Mouse (Mus musculus): ENCODE measurements around the gene Cnih2.

The Cnih2 gene

GRCm38 (mm10) chr19:5067867-5068569 is 30.3 kb downstream of the Cnih2 start, which contains the start of gene Cd248:
Gene Cd248 (plus strand): TSS chr19:5068078.
- peak; percentile 98 for DNase-seq (ENCODE audit: low read depth)

DNA sequence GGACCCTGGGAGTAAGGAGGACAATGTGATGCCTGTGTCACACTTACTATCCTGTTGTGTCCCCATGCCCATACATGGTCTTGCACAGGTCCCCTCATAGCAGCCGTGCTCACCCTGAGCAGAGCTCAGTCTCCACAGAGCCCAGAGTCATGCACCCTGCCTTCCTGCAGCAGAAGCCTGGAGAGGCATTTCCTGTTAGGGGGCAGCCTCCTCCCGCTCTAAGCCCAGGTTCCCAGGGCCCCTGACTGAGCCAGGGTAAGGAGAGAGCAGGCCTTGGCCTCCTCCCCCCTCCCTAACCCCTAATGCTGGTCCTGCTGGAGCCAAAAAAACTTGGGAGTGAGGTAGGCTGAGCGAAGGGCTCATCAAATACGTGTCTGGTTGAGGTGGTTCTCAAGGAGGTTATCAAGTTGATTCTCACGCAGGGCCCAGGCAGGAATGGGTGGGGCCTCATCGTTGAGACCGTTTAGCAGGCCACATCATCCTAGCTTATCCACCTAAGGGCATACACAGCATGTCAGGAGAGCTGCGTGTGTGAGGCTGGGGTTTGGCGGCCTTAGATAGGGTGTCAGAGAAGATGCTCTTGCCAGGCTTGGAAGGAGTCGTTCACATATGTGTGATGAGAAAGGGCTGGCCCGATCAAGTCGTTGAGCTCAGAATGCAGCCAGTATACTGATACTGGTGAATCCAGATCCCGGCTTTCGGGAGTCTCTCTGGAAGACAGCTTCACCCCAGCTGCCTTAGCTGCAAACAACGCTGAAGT is 31.1 kb downstream of the Cnih2 start:
- DNase-seq (ENCODE audit: low read depth), result no peak

DNA sequence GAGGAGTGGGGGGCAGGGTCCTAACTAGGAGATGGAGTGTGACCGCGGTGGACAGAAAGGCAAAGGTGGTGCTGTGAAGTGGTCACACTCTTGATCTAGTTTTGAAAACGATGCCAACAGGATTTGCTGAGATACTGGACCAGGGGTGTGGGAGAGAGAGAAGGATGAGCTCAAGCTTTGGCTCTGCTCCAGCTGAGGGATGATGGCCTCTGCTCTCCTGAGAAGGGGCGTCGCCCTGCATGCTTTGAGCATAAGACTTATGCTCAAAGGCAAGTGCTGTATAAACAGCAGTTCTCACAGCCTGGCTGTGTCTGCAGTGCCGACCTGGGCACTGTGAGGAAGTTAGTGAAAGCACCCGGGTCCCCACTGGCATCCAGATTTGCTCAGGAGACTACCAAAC is 33.2 kb downstream of the Cnih2 start:
- peak; percentile 83 for DNase-seq (ENCODE audit: low read depth)

- DNase-seq (ENCODE audit: low read depth), result peak; percentile 89
Observed at GRCm38 (mm10) chr19:5062446-5062845, 35.9 kb downstream of the Cnih2 start.

DNA sequence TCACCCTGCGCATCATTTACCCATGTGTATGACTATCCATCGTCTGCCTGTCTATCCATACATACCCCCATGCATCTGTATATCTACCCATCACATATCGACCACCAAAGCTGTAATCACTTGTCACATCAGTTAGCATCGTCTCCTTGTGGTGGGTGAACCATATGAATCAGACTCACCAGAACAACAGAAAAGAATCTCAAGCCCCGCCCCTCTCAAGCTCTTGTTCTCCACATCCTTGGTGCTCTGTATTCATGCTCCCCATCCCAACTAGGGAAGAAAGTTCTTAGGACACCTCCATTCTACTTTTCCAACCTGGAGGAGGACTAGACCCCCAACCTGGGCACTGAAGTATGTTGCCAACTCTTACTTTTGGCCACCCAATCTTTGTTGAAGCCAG is 36.3 kb downstream of the Cnih2 start:
- peak; percentile 69 for DNase-seq (ENCODE audit: low read depth)

- DNase-seq (ENCODE audit: low read depth), result peak; percentile 83
Observed at GRCm38 (mm10) chr19:5060365-5061330, 37.7 kb downstream of the Cnih2 start.

GRCm38 (mm10) chr19:5058801-5059771 is 39.2 kb downstream of the Cnih2 start:
- DNase-seq (ENCODE audit: low read depth), result peak; percentile 76

GRCm38 (mm10) chr19:5057876-5058775 is 40.2 kb downstream of the Cnih2 start:
- DNase-seq (ENCODE audit: low read depth), result peak; percentile 76

DNA sequence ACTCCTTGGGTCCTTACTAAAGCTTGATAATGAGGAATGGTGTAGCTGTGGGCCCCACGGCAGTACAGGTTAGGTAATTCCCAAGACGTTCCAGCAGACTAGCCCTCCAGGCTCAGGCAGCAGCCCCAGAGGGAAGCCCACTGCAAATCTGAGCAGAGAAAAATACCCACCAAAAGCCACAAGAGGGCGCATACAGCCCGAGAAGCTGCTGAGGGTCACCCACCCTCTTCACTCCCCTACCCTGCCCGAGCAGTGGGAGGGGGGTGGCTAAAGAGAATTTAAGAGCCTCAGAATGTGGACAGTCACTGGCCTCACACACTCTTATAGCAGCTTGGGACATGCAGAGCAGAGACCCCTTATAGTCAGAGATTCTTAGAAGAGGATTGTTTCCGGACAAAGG is 42.1 kb downstream of the Cnih2 start:
- peak; percentile 83 for DNase-seq (ENCODE audit: low read depth)

- DNase-seq (ENCODE audit: low read depth), result peak; percentile 91
Observed at GRCm38 (mm10) chr19:5053909-5054308, 44.4 kb downstream of the Cnih2 start.

- DNase-seq (ENCODE audit: low read depth), result no peak
Observed at GRCm38 (mm10) chr19:5052853-5053252, 45.5 kb downstream of the Cnih2 start.

- DNase-seq (ENCODE audit: low read depth), result no peak
Observed at GRCm38 (mm10) chr19:5052166-5052822, 46.0 kb downstream of the Cnih2 start.

DNA sequence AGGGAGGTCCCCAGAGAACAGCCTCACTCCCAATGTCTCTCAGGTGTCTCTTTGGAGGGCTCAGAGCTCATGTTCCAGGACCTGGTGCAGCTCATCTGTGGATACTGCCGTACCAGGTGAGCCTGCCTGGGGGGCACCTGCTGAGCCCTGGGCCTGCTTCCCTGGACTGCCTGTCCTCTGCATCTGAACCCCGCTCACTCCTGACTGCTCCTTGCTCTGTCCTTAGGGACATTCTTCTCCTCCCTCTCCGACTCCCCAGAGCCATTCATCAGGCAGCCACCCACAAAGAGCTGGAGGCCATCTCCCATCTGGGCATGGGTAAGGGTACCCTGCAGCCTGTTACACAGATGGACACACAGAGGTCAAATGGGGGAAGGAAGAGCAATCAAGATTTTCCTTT is 46.8 kb downstream of the Cnih2 start:
- no peak for DNase-seq (ENCODE audit: low read depth)

DNA sequence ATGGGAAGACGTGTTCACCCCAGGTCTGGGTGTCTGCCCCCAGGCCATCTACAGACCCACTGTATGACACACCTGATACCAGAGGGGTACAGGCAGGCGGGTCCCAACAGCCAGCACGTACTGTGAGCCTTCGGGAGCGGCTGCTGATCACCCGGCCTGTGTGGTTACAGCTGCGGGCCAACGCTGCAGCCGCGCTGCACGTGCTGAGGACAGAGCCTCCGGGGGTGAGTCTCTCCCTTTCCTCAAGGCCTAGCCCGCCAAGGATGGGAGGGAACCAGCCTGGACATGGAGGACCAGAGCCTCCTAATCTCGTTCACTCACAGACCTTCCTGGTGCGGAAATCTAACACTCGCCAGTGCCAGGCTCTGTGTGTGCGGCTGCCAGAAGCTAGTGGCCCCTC is 47.3 kb downstream of the Cnih2 start:
- DNase-seq (ENCODE audit: low read depth), result peak; percentile 68

GRCm38 (mm10) chr19:5050047-5050905 is 48.0 kb downstream of the Cnih2 start, which contains the start of gene Rin1:
Gene Rin1 (plus strand): TSS chr19:5050481.
- DNase-seq (ENCODE audit: low read depth), result peak; percentile 93

DNA sequence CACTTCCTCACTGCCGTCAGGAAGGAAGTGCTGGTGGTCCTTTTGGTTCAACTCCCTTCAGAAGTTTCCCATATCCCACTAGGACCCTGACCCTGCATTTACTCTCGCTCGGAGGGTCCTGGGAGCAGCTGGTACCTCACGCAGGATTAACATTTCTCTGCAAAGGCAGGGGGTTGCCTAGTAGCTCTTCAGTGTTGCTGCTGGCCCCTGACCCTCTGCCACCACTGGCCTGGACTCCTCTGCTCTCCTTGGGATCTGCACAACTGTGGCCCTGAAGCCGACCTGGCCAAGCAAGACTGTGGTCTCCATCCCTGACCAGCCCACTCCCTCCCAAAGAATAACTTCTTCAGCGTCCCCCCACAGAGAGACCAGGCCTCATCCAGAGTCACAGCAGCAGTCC is 49.0 kb downstream of the Cnih2 start:
- DNase-seq (ENCODE audit: low read depth), result no peak

DNA sequence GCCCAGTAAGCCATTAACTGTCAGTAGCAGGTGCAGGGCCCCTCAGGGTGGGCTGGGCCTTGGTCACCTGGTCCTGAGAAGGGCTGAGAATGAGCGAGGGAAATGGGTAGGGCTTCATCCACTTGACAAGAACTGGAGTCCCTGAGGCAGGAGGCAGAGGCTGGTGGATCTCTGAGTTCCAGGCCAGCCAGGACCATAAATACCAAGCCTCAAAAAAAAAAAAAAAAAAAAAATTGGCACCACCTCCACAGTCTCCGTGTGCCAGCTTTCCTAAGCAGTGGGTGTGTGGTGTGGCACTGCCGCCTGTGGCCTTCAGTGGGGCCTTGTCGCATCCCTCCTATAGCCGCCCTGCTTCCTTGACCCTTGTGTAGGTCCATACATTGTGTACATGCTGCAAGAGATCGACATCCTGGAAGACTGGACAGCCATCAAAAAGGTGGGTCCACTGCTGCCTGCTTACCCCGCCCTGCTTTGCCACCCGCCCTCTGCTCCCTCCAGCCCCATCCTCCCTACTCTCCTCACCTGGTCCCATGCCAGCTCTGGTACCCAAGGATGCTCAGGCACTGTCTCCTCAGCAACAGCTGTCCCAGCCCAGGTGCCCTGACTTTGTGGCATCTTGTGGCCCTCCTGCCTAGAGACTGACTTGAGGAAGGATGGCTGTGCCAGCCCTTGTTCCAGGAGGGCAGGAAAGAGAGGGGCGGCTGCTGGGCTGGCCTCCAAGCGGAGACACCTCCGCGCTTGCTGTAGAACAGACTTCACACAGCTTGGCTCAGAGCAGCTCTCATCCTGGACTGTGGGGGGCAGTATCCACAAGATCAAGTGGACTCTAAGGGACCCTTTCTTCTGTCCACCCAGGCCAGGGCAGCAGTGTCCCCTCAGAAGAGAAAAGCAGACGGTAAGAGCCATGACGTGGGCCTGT is 49.9 kb downstream of the Cnih2 start:
- DNase-seq (ENCODE audit: low read depth), result no peak

Data from NIH3T3 (cell line).